Mouse (Mus musculus): ENCODE data around the gene Fiz1. TPM values are rescaled to one million over a fixed set of nuclear protein-coding genes. Genes with fewer than 3 reads are reported as not detected.

Gene Fiz1
- total RNA-seq, 1 experiment from 2014 or later: 20.0 TPM

DNA sequence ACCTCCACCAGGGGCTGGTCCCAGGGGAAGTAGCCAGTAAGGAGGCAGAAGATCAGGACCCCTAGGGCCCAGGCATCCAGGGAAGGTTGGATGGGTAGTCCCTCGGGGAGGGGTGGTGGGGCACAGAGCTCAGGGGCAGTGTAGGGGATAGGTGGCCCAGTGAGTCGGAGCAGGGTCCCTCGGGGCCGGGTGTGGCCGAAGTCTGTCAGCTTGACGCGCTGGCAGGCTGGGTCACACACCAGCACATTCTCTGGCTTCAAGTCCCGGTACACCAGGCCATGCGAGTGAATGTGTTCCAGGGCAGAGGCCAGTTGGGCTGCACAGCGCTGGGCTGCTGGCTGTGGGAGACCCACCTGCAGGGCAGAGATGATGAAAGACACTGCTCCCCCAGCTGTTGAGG, 57.1 kb downstream of the Fiz1 start:
- ATAC-seq (replicated peaks; ENCODE audit: low read depth, poor library complexity, severe bottlenecking): no peak

Other genes starting within 250 kb of the Fiz1 start
- not detected in 2 replicates for gene Fam71e2, start 243.4 kb downstream of the Fiz1 start, total RNA-seq (2017)
- 0.59 TPM in 1 of 2 replicates, not detected in the other for gene Il11, start 231.8 kb downstream of the Fiz1 start, total RNA-seq (2017)
- gene Tmem190, start 231.8 kb downstream of the Fiz1 start, total RNA-seq (2017): not detected in 2 replicates
- 7.0 and 8.4 TPM in 2 replicates for gene Tmem238, start 225.0 kb downstream of the Fiz1 start, total RNA-seq (2017)
- 690 and 777 TPM in 2 replicates for gene Rpl28, start 221.8 kb downstream of the Fiz1 start, total RNA-seq (2017)
- 190 and 203 TPM in 2 replicates for gene Ube2s, start 202.1 kb downstream of the Fiz1 start, total RNA-seq (2017)
- 0.05 TPM in 2 replicates for gene Shisa7, start 170.0 kb downstream of the Fiz1 start, total RNA-seq (2017)
- gene Isoc2b, start 144.4 kb downstream of the Fiz1 start, total RNA-seq (2017): 8.0 and 70.9 TPM in 2 replicates
- gene Isoc2a, start 137.5 kb downstream of the Fiz1 start, total RNA-seq (2017): 3.8 and 6.5 TPM in 2 replicates
- gene Gm36210, start 108.2 kb downstream of the Fiz1 start, total RNA-seq (2017): not detected in 2 replicates
- 2.4 and 3.2 TPM in 2 replicates for gene Zfp628, start 99.5 kb downstream of the Fiz1 start, total RNA-seq (2017)
- 0.32 TPM in 1 of 2 replicates, not detected in the other for gene Nat14, start 92.7 kb downstream of the Fiz1 start, total RNA-seq (2017)
- not detected in 2 replicates for gene Ssc5d, start 88.9 kb downstream of the Fiz1 start, total RNA-seq (2017)
- not detected in 2 replicates for gene Sbk2, start 50.3 kb downstream of the Fiz1 start, total RNA-seq (2017)
- gene Sbk3, start 43.5 kb downstream of the Fiz1 start, total RNA-seq (2017): 0.19 TPM in 1 of 2 replicates, not detected in the other
- 4.1 and 8.3 TPM in 2 replicates for gene Zfp579, start 18.5 kb downstream of the Fiz1 start, total RNA-seq (2017)
- 2.2 and 7.4 TPM in 2 replicates for gene Zfp524, start 282 bp downstream of the Fiz1 start, total RNA-seq (2017)
- gene Gm44973, start 799 bp upstream of the Fiz1 start, total RNA-seq (2017): not detected in 2 replicates
- 9.5 and 14.3 TPM in 2 replicates for gene Zfp865, start 5.7 kb upstream of the Fiz1 start, total RNA-seq (2017)
- 0.14 and 1.1 TPM in 2 replicates for gene Ccdc106, start 5.9 kb upstream of the Fiz1 start, total RNA-seq (2017)
- gene 4632433K11Rik, start 19.4 kb upstream of the Fiz1 start, total RNA-seq (2017): 2.5 TPM in 1 of 2 replicates, not detected in the other
- gene Zfp784, start 23.7 kb upstream of the Fiz1 start, total RNA-seq (2017): 2.7 and 2.9 TPM in 2 replicates
- 1.8 and 3.6 TPM in 2 replicates for gene Zfp580, start 36.8 kb upstream of the Fiz1 start, total RNA-seq (2017)
- 220 and 260 TPM in 2 replicates for gene U2af2, start 47.4 kb upstream of the Fiz1 start, total RNA-seq (2017)
- gene Epn1, start 65.5 kb upstream of the Fiz1 start, total RNA-seq (2017): 42.9 and 53.0 TPM in 2 replicates
- not detected in 2 replicates for gene Rfpl4, start 102.3 kb upstream of the Fiz1 start, total RNA-seq (2017)
- not detected in 2 replicates for gene Rasl2-9, start 111.3 kb upstream of the Fiz1 start, total RNA-seq (2017)
- not detected in 2 replicates for gene Vmn1r55, start 135.0 kb upstream of the Fiz1 start, total RNA-seq (2017)
- gene Vmn1r56, start 182.1 kb upstream of the Fiz1 start, total RNA-seq (2017): not detected in 2 replicates
- gene Vmn1r57, start 203.8 kb upstream of the Fiz1 start, total RNA-seq (2017): not detected in 2 replicates